Mouse (Mus musculus) effector memory CD4-positive, alpha-beta T cell, adult 5 months (primary cell): Measurements from ENCODE around the gene Olfr178. TPM values are rescaled to one million over a fixed set of nuclear protein-coding genes. Genes with fewer than 3 reads are reported as not detected.

Source experiments
- polyA plus RNA-seq: library from polyadenylated mRNA; unstranded; fragments of 100-300 nt; shearing (Covaris generic); gene quantifications from one replicate; pipeline ENCODE4 v1.2.1, GENCODE M21; 2017

The Olfr178 gene
- polyA plus RNA-seq = 0.36 TPM

GRCm38 (mm10) chr16:58891963-58892362 is at the start of gene Olfr178:
Gene Olfr178, minus strand, starts transcription at chr16:58892063.

GRCm38 (mm10) chr16:58929292-58929691 is 37.4 kb upstream of the Olfr178 start, which contains the start of gene Olfr180:
Gene Olfr180, minus strand, starts transcription at chr16:58929392.

GRCm38 (mm10) chr16:58928655-58929054 is 36.8 kb upstream of the Olfr178 start, which contains the start of gene Olfr181:
Gene Olfr181, minus strand, starts transcription at chr16:58928755.

GRCm38 (mm10) chr16:58874668-58875067 is 17.2 kb downstream of the Olfr178 start, which contains the start of gene Olfr177:
Gene Olfr177, minus strand, starts transcription at chr16:58874768.

Other genes with a start within 250 kb of the Olfr178 start
- 15.6 TPM for gene Cpox, start 221.8 kb downstream of the Olfr178 start, polyA plus RNA-seq
- 0.41 TPM for gene Gpr15, start 173.0 kb downstream of the Olfr178 start, polyA plus RNA-seq
- gene Cldnd1, start 164.2 kb downstream of the Olfr178 start, polyA plus RNA-seq = 95.1 TPM
- not detected for gene Olfr172, start 128.9 kb downstream of the Olfr178 start, polyA plus RNA-seq
- gene Olfr173, start 91.8 kb downstream of the Olfr178 start, polyA plus RNA-seq = 0.57 TPM
- gene Olfr175-ps1, start 65.3 kb downstream of the Olfr178 start, polyA plus RNA-seq = not detected
- not detected for gene Olfr177, start 17.3 kb downstream of the Olfr178 start, polyA plus RNA-seq
- not detected for gene Olfr181, start 36.7 kb upstream of the Olfr178 start, polyA plus RNA-seq
- gene Olfr180, start 37.3 kb upstream of the Olfr178 start, polyA plus RNA-seq = not detected
- 0.20 TPM for gene Olfr183, start 103.3 kb upstream of the Olfr178 start, polyA plus RNA-seq
- gene Olfr186, start 138.2 kb upstream of the Olfr178 start, polyA plus RNA-seq = 0.16 TPM
- gene Olfr187, start 147.7 kb upstream of the Olfr178 start, polyA plus RNA-seq = not detected
- gene Olfr190, start 185.9 kb upstream of the Olfr178 start, polyA plus RNA-seq = not detected
- gene Olfr191, start 197.8 kb upstream of the Olfr178 start, polyA plus RNA-seq = not detected
- not detected for gene Olfr193, start 219.8 kb upstream of the Olfr178 start, polyA plus RNA-seq
- gene Olfr194, start 229.0 kb upstream of the Olfr178 start, polyA plus RNA-seq = not detected